Mouse (Mus musculus) ES-E14 (cell line): ENCODE results near the gene Eva1a. TPM values are rescaled to one million over a fixed set of nuclear protein-coding genes. Genes with fewer than 3 reads are reported as not detected.

ENCODE experiments used
- DNase-seq: peaks from one replicate; pipeline ENCODE4 v3.0.0-alpha.2; 2013; ENCODE audit warnings: low read depth, low spot score
- H3K27ac ChIP-seq: 2 replicates; pipeline ENCODE4 v1.5.1; 2012; ENCODE audit warnings: low read depth, mild to moderate bottlenecking, low read length, moderate library complexity, mixed read lengths; ENCODE audit not compliant: poor library complexity, insufficient read depth, severe bottlenecking
- H3K36me3 ChIP-seq: 2 replicates; pipeline ENCODE4 v1.6.1; 2012; ENCODE audit warnings: mild to moderate bottlenecking, low read length, moderate library complexity, mixed read lengths; ENCODE audit not compliant: control insufficient read depth, poor library complexity, insufficient read depth, severe bottlenecking
- H3K4me1 ChIP-seq, 2 experiments: fragments of 150-350 bp in 1 of 2; sonication (generic) in 1 of 2; 2 replicates each; pipeline ENCODE4 v1.6.1; 2012; ENCODE audit warnings: low read length in 2 of 2, mild to moderate bottlenecking in 1 of 2, mixed read lengths in 1 of 2; ENCODE audit not compliant: control insufficient read depth in 2 of 2, insufficient read depth in 2 of 2, poor library complexity in 1 of 2
- H3K4me3 ChIP-seq, 2 experiments: fragments of 150-350 bp in 1 of 2; sonication (generic) in 1 of 2; 2 replicates each; pipeline ENCODE4 v1.5.1; 2012; ENCODE audit warnings: low read length in 2 of 2, low read depth in 1 of 2, mild to moderate bottlenecking in 1 of 2, mixed read lengths in 1 of 2; ENCODE audit not compliant: insufficient read depth in 1 of 2, poor library complexity in 1 of 2, severe bottlenecking in 1 of 2
- H3K9ac ChIP-seq: 2 replicates; pipeline ENCODE4 v1.6.1; 2012; ENCODE audit warnings: low read depth, mild to moderate bottlenecking, low read length, mixed read lengths; ENCODE audit not compliant: poor library complexity, insufficient read depth, severe bottlenecking
- H3K9me3 ChIP-seq: fragments of 150-350 bp; sonication (generic); 2 replicates; pipeline ENCODE4 v1.6.1; 2012; ENCODE audit warnings: low read depth, mild to moderate bottlenecking, low read length; ENCODE audit not compliant: control insufficient read depth, insufficient read depth
- CHD2 ChIP-seq: IDR thresholded peaks from 2 replicates; pipeline ENCODE4 v1.6.1; 2014; ENCODE audit warnings: mild to moderate bottlenecking, low read depth, low read length, inconsistent platforms
- HCFC1 ChIP-seq: IDR thresholded peaks from 2 replicates; pipeline ENCODE4 v1.6.1; 2012; ENCODE audit warnings: low read length, inconsistent platforms, borderline replicate concordance; ENCODE audit not compliant: insufficient read depth
- MAFK ChIP-seq: IDR thresholded peaks from 2 replicates; pipeline ENCODE4 v1.6.1; 2014; ENCODE audit warnings: mild to moderate bottlenecking, low read depth, low read length, inconsistent platforms; ENCODE audit not compliant: insufficient read depth
- ZC3H11A ChIP-seq: IDR thresholded peaks from 2 replicates; pipeline ENCODE4 v1.6.1; 2012; ENCODE audit warnings: low read depth, mild to moderate bottlenecking, inconsistent platforms, low read length, borderline replicate concordance
- ZNF384 ChIP-seq: IDR thresholded peaks from 2 replicates; pipeline ENCODE4 v1.6.1; 2012; ENCODE audit warnings: low read depth, low read length, inconsistent platforms
- in situ Hi-C, 2 experiments: fragments of 600-800 bp; cut with MboI; formaldehyde crosslinking; loops; one replicate each; pipeline ENCODE4 v1.15.1; 2025; ENCODE audit warnings: low sequenced_read_pairs in 2 of 2, inconsistent platforms in 1 of 2; ENCODE audit not compliant: unreplicated experiment in 2 of 2
- total RNA-seq: library from RNA; depleted of rRNA; stranded (reverse); fragments of 300-350 nt; gene quantifications from 2 replicates; pipeline ENCODE4 v1.2.3, GENCODE M21; 2012

Gene Eva1a
- total RNA-seq, 1 experiment = 4.4 TPM

DNA sequence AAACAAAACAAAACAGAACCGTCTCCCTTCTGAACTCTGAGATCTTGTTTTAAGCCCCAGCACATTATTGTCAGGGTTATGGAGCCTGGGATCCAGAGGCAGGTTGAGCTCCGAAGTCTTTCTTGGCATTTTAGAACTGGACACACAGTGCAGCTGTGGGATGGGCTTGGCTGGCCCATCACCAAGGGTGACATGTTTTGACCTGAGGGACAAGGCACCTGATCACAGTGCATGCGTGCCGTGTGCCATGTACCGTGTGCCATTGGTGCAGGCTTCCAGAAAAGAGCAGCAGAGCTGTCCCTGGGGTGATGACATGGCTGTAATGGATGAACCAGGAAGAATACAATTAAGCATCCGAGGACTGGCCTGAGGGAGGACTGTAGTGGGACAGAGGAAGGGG is 29.6 kb downstream of the Eva1a start:
- Histone ChIP-seq H3K9ac (no peak overlapping the region), H3K9me3 (no peaks in the 10 kb centered on the region), H3K4me1 (no peaks in the 10 kb centered on the region), H3K36me3 (no peaks in the 10 kb centered on the region), H3K27ac (no peak overlapping the region), H3K4me3 (no peak overlapping the region)
- TF ChIP-seq MAFK (no peak), HCFC1 (no peak), ZNF384 (no peak), ZC3H11A (no peak), CHD2 (no peak)
- no peak for DNase-seq
- in situ Hi-C loops = no loop called here

DNA sequence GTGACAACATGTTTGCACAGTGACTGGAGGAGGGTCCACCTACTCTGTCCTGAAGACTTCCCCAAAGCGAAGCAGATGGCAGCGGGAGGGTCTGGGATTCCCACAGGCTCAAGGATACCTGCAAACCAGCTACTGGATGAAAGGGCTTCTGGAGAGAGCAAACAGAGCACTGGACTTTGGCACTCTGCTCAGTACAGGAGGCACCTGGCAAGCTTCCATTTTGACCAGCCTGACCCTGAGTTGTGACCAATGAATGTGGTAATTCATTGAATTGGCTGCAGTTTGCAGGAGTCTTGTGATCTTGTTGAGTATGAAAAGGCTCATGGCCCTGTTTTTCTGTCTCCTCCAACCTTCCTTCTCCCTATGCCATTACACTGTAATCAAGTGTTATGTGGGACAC is 32.2 kb downstream of the Eva1a start:
- in situ Hi-C loops = no loop called here
- TF ChIP-seq HCFC1 (no peak), CHD2 (no peak), MAFK (no peak), ZNF384 (no peak), ZC3H11A (no peak)
- no peak overlapping the region for H3K9ac ChIP-seq

DNA sequence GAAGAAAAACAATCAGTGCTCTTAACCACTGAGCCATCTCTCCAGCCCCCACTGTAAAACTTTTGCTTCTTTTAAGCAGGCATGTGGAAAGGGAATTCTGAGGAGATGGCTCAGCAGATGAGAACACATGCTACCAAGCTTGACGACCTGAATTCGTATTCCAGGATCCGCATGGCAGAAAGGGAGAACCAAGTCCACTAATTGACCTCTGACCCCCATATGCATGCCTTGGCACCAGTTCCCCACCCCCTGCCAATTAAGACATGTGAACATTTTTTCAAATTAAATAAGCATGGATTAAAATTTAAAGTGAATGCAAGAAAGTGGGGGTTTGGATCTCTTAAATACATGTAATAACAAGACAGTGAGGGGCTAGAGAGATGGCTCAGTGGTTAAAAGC is 32.7 kb downstream of the Eva1a start:
- DNase-seq = no peak
- Histone ChIP-seq H3K4me1 (no peaks in the 10 kb centered on the region), H3K9me3 (no peaks in the 10 kb centered on the region), H3K9ac (no peak overlapping the region), H3K36me3 (no peaks in the 10 kb centered on the region), H3K27ac (no peak overlapping the region), H3K4me3 (no peak overlapping the region)
- TF ChIP-seq CHD2 (no peak), ZNF384 (no peak), ZC3H11A (no peak), HCFC1 (no peak), MAFK (no peak)
- in situ Hi-C loops = no loop called here

More for the DNA sequence above, 32.2 kb downstream of the Eva1a start:
- H3K9me3 ChIP-seq = no peaks in the 10 kb centered on the region
- H3K4me3 ChIP-seq = no peak overlapping the region
- no peaks in the 10 kb centered on the region for H3K4me1 ChIP-seq
- H3K36me3 ChIP-seq = no peaks in the 10 kb centered on the region
- DNase-seq = no peak
- no peak overlapping the region for H3K27ac ChIP-seq

DNA sequence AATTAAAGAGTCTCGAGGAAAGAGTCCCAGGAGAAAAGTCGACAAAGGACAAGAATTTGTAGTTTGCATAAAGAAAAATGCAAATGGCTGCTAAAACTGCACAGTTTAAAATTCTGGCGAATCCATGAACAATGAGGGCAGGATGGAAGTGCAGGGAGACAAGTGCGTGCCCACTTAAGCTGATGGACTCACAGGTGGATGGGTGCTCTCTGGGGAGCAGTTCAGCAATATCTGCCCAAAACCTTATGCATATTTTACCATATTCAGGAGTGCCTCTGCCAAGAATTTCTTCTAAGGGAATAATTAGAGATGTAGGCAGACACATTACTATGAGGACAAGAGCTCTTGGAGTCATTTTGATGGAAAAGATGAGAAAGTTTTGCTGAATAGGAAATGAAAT is 35.5 kb downstream of the Eva1a start:
- no peak for DNase-seq

DNA sequence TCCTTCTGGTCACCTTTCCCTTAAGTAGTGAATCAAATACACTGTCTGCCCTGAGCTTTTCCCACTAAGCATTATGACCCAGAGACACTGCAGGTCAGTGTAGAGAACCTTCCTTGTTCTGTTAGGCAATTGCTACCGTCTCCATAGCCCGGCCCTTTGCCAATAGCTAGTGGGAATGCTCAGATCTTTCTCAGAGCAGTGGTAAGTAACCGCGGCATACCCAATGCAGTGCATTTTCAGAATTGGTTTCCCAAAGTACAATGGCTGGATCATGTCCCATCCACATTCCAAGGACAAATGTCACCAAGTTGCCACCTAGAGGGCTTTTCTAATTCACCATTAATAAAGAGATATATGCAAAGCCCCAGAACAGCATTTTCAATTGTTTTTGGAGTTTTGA is 38.0 kb downstream of the Eva1a start:
- Histone ChIP-seq H3K9me3 (no peaks in the 10 kb centered on the region), H3K36me3 (no peaks in the 10 kb centered on the region), H3K4me3 (no peak overlapping the region), H3K27ac (no peak overlapping the region), H3K9ac (no peak overlapping the region), H3K4me1 (no peaks in the 10 kb centered on the region)
- in situ Hi-C loops = no loop called here
- no peak for TF ChIP-seq CHD2
- no peak for TF ChIP-seq ZNF384
- no peak for TF ChIP-seq HCFC1
- TF ChIP-seq ZC3H11A = no peak
- no peak for TF ChIP-seq MAFK
- DNase-seq = no peak

More for the DNA sequence above, 35.5 kb downstream of the Eva1a start:
- Histone ChIP-seq H3K4me1 (no peaks in the 10 kb centered on the region), H3K9me3 (no peaks in the 10 kb centered on the region), H3K4me3 (no peak overlapping the region), H3K27ac (no peak overlapping the region), H3K36me3 (no peaks in the 10 kb centered on the region), H3K9ac (no peak overlapping the region)
- in situ Hi-C loops = no loop called here
- TF ChIP-seq ZC3H11A (no peak), CHD2 (no peak), MAFK (no peak), HCFC1 (no peak), ZNF384 (no peak)
